Mouse (Mus musculus) heart, embryonic 15.5 days (tissue): ENCODE results near the gene Mtmr11. TPM values are rescaled to one million over a fixed set of nuclear protein-coding genes. Genes with fewer than 3 reads are reported as not detected.

Experiments
- ATAC-seq: fragments of 200-750 bp; cut with Nextera tagmentation; replicated peaks from 2 replicates; pipeline ENCODE4 v1.8.0; 2017; ENCODE audit warnings: low read depth, moderate TSS enrichment; ENCODE audit not compliant: insufficient number of reproducible peaks, insufficient read depth, low FRiP score
- H3K27ac ChIP-seq: fragments of 300-500 bp; sonication (generic); 2 replicates; pipeline ENCODE4 v1.5.1; 2015; ENCODE audit warnings: mild to moderate bottlenecking, inconsistent platforms
- H3K27me3 ChIP-seq: fragments of 300-500 bp; sonication (generic); 2 replicates; pipeline ENCODE4 v1.6.1; 2015; ENCODE audit warnings: inconsistent platforms
- H3K36me3 ChIP-seq: fragments of 300-500 bp; sonication (generic); 2 replicates; pipeline ENCODE4 v1.6.1; 2015; ENCODE audit warnings: mild to moderate bottlenecking, inconsistent platforms
- H3K4me1 ChIP-seq: fragments of 300-500 bp; sonication (generic); replicated peaks from 2 replicates; pipeline ENCODE4 v1.6.1; 2015; ENCODE audit warnings: inconsistent platforms
- H3K4me2 ChIP-seq: fragments of 300-500 bp; sonication (generic); 2 replicates; pipeline ENCODE4 v1.6.1; 2015; ENCODE audit warnings: inconsistent platforms, mild to moderate bottlenecking, moderate library complexity
- H3K4me3 ChIP-seq: fragments of 300-500 bp; sonication (generic); 2 replicates; pipeline ENCODE4 v1.5.1; 2015; ENCODE audit warnings: mild to moderate bottlenecking, inconsistent platforms
- H3K9ac ChIP-seq: fragments of 300-500 bp; sonication (generic); 2 replicates; pipeline ENCODE4 v1.6.1; 2015; ENCODE audit warnings: mild to moderate bottlenecking, inconsistent platforms
- H3K9me3 ChIP-seq: fragments of 300-500 bp; sonication (generic); replicated peaks from 2 replicates; pipeline ENCODE4 v1.6.1; 2016; ENCODE audit warnings: inconsistent platforms
- WGBS: fragments of 180-500 bp; shearing (Covaris S2); methylation state at CpG from one replicate; pipeline ENCODE4 v1.1.7; 2015; ENCODE audit warnings: mixed read lengths; 5-methylcytosine and 5-hydroxymethylcytosine counted together
- polyA plus RNA-seq: library from polyadenylated mRNA; unstranded; fragments of >200 nt; fragmentation: Nextera tagmentation; extraction: Ambion mirVana; gene quantifications from 2 replicates; pipeline ENCODE4 v1.2.1, GENCODE M21; 2015

Mtmr11 gene
- polyA plus RNA-seq, result 8.5 and 11.2 TPM in 2 replicates

DNA sequence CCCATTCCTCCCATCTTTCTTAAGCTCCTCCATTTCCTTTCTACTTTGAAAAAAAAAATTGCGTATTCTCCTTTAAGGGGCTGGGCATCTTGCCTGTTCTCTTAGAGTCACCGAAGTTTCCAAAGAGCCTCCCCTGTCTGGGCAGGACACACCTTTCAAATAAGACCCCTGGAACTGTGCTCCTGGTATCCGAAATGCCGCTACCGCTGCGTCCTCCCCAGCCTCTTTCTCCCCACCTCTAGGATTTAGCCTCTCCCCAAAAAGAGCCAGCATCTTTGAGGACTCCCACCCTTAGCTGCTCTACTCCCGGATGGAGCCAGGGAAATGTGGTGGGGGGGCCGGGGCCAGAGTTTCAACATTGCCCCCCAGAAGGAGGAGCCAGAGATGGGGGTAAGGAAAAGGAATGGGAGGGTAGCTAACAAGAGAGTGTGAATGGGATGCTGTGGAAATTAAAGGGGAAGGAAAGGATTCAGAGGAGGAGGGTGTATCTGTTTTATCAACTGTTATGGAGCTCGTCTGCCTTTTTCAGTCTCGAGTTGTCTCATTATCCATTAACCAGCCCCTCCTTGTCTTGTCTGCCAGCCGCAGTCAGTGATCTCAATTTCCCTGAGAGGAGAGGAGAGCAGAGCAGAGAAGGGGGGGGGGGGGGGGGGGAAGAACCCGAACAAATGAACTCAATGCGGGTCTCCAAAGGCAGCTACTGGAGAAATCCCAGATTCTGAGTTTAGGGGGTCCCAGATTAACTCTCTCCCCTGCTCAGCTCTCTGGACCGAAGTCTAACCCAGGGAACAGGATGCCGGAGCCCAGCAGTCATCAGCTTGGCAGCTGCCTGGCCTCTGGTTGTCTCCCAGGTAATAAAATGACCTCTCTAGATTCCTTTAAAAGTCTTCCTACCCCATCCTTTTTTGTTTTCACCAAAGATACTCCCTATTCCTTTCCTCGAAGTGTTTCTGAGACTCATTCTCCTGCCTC lies at the start of gene Mtmr11:
Gene Mtmr11, plus strand, starts transcription at position 136 of the 972 bp plus-strand sequence.
- H3K27ac ChIP-seq, result peak within 1 kb of the TSS; percentile 84
- no peaks in the 10 kb centered on the region for H3K36me3 ChIP-seq
- peak within 1 kb of the TSS; percentile 56 for H3K4me3 ChIP-seq
- 11% methylated on average over 15 of the region's 16 CpGs for WGBS
- no peaks in the 10 kb centered on the region for H3K27me3 ChIP-seq
- peaks cover 32% of the 10 kb centered on the region for H3K4me1 ChIP-seq
- ATAC-seq, result no peak; the same call in 1 of the 2 replicates
- H3K9ac ChIP-seq, result peak within 1 kb of the TSS; percentile 70
- H3K4me2 ChIP-seq, result peak within 1 kb of the TSS; percentile 95
- H3K9me3 ChIP-seq, result no peaks in the 10 kb centered on the region

- Histone ChIP-seq H3K4me1 (peaks cover 15% of the 10 kb centered on the region), H3K9ac (no peak overlapping the region), H3K4me2 (no peak overlapping the region), H3K36me3 (no peaks in the 10 kb centered on the region), H3K27me3 (no peaks in the 10 kb centered on the region), H3K27ac (no peak overlapping the region), H3K9me3 (no peaks in the 10 kb centered on the region), H3K4me3 (no peak overlapping the region)
- 37% methylated on average over 3 of the region's 3 CpGs for WGBS
- no peak for ATAC-seq
These were observed 48.6 kb upstream of the Mtmr11 start for GRCm38 (mm10) chr3:96113251-96113650.

DNA sequence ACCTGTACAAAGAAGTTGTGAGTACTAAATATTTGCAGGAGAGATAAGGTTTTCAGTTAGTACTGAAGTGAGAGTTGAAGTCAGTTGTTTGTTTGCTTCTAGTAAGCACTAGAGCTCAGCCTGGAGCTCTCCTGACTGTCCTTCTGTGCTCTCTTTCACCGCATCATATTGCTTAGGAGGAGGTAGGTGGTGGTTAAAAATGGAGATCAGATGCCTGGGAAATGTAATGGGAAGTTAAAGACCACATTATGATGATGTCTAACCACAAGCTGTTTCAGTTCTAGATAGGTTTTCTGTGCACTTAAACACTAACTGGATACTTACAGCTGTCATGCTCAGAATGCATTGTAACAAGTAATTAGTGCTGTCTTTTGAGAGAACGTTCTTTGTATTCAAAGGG lies 43.7 kb upstream of the Mtmr11 start:
- H3K36me3 ChIP-seq, result no peaks in the 10 kb centered on the region
- no peaks in the 10 kb centered on the region for H3K9me3 ChIP-seq
- H3K27ac ChIP-seq, result no peak overlapping the region
- no peak overlapping the region for H3K9ac ChIP-seq
- no peaks in the 10 kb centered on the region for H3K27me3 ChIP-seq
- H3K4me1 ChIP-seq, result peaks cover 10% of the 10 kb centered on the region
- no peak overlapping the region for H3K4me3 ChIP-seq
- H3K4me2 ChIP-seq, result no peak overlapping the region
- WGBS, result 66% methylated on average over 2 of the region's 2 CpGs
- ATAC-seq, result no peak

DNA sequence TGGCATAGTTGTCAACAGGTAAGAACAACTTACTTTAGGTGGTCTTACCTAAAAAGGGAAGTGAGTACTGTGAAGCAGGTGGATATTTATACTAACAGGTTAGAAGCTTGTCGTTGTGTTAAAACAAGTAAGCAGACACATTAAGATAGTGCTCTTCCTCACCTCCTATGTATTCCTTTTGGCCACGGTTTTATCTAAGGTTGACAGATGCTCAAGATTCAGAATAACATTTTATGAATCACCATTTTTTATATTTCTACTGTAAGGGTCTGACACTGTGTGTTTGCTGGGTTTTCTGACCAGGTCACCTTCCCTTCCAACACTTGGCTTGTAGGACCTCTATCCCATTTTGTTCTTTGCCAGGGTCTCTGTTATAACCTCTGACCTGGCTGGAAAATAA lies 43.1 kb upstream of the Mtmr11 start:
- H3K27me3 ChIP-seq, result no peaks in the 10 kb centered on the region
- H3K36me3 ChIP-seq, result no peaks in the 10 kb centered on the region
- no peak overlapping the region for H3K4me3 ChIP-seq
- H3K9ac ChIP-seq, result no peak overlapping the region
- ATAC-seq, result no peak
- H3K9me3 ChIP-seq, result no peaks in the 10 kb centered on the region
- WGBS, result 87% methylated on average over 2 of the region's 2 CpGs
- H3K27ac ChIP-seq, result no peak overlapping the region
- no peak overlapping the region for H3K4me2 ChIP-seq
- H3K4me1 ChIP-seq, result peaks cover 4% of the 10 kb centered on the region; the same call in 1 of the 2 replicates

- H3K27me3 ChIP-seq, result no peaks in the 10 kb centered on the region
- peaks cover 8% of the 10 kb centered on the region for H3K4me1 ChIP-seq
- no peak overlapping the region for H3K27ac ChIP-seq
- WGBS, result 81% methylated on average over 5 of the region's 5 CpGs
- H3K4me3 ChIP-seq, result no peak overlapping the region
- H3K9ac ChIP-seq, result no peak overlapping the region
- no peaks in the 10 kb centered on the region for H3K36me3 ChIP-seq
- no peak for ATAC-seq
- H3K9me3 ChIP-seq, result no peaks in the 10 kb centered on the region
- H3K4me2 ChIP-seq, result no peak overlapping the region
These were observed 37.6 kb upstream of the Mtmr11 start for GRCm38 (mm10) chr3:96124235-96124634.

DNA sequence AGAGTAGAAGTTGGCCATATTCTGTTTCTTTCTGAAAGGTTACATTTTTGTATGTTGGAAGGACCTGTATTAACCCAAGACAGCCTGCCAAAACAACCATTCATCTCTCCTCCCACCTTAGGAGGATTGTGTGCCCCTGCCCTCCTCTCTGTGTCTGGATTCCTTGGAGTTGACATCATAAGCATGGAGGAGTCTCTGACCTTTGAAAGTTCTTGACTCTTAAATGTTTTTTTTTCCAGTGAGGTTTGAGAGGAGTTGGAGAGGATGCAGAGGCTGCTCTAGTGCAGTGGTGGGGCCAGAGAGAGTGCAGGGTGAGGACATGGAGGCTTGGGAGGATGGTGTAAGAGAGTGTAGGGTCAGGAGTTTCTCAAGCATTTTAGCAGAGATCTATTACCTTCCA lies 33.7 kb upstream of the Mtmr11 start:
- Histone ChIP-seq H3K4me1 (peaks cover 22% of the 10 kb centered on the region), H3K27ac (peak overlapping the region; percentile 29; the same call in 1 of the 2 replicates), H3K9me3 (no peaks in the 10 kb centered on the region), H3K4me2 (no peak overlapping the region), H3K4me3 (no peak overlapping the region), H3K9ac (no peak overlapping the region), H3K27me3 (no peaks in the 10 kb centered on the region), H3K36me3 (no peaks in the 10 kb centered on the region)
- ATAC-seq, result no peak

DNA sequence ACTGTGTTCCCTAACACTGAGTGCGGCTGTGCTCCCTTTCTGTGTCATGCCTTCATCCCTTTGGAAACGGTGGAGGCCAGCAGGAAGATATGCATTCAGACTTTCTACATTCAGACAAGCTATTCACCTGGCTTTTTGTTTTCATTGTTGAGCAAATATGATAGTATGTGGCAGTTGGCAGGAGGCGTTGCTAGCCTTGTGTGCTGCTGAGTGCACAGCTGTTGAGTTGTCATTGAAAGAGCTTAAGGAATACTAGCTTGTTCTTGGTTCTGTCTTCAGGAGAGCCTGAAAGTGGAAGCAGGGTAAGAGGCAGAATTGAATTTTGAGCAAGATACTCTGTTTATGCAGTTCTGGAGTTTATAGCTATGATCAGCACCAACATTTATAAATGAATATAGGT lies 29.3 kb upstream of the Mtmr11 start:
- Histone ChIP-seq H3K36me3 (peaks cover 9% of the 10 kb centered on the region), H3K4me1 (peaks cover 36% of the 10 kb centered on the region), H3K27ac (no peak overlapping the region), H3K27me3 (no peaks in the 10 kb centered on the region), H3K4me3 (no peak overlapping the region), H3K4me2 (no peak overlapping the region), H3K9ac (no peak overlapping the region), H3K9me3 (no peaks in the 10 kb centered on the region)
- 71% methylated on average over 3 of the region's 3 CpGs for WGBS
- ATAC-seq, result no peak

DNA sequence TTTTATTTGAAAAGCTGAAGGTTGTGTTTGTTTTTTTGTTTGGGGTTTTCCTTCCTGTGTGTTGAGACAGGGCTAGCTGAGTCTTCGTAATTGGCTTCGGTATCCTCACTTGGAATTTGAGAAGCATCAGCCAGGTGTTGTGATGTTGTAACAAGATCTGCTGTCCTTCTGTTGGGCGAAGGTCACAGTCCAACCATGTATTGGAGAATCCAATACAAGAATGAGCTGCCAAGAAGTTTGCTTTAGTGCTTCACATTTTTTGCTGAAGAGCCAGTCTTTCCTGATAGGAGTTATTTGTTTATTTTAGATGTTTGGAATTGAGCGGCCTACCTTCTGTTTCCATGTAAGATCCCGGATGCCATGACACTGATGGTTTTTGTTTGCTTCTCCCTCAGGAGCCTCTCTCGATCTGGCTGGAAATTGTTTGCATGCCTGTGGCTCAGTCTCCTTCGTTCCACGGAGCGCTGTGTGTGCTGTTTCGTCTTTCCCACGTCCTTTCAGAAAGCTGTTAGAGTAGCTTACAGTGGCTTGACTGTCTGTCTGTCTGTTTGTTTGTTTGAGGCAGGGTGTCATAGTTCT lies 28.4 kb upstream of the Mtmr11 start:
- no peaks in the 10 kb centered on the region for H3K27me3 ChIP-seq
- no peak for ATAC-seq
- 53% methylated on average over 11 of the region's 11 CpGs for WGBS

GRCm38 (mm10) chr3:96135011-96135410 lies 26.8 kb upstream of the Mtmr11 start:
- peaks cover 21% of the 10 kb centered on the region for H3K36me3 ChIP-seq
- 45% methylated on average over 3 of the region's 3 CpGs for WGBS

More for the DNA sequence above, 28.4 kb upstream of the Mtmr11 start:
- Histone ChIP-seq H3K9me3 (no peaks in the 10 kb centered on the region), H3K4me2 (no peak overlapping the region), H3K36me3 (peaks cover 16% of the 10 kb centered on the region), H3K4me1 (peaks cover 33% of the 10 kb centered on the region), H3K27ac (0 out of 2 replicates have a peak overlapping the region, but pooled peaks have one; percentile 24), H3K4me3 (no peak overlapping the region), H3K9ac (no peak overlapping the region)

DNA sequence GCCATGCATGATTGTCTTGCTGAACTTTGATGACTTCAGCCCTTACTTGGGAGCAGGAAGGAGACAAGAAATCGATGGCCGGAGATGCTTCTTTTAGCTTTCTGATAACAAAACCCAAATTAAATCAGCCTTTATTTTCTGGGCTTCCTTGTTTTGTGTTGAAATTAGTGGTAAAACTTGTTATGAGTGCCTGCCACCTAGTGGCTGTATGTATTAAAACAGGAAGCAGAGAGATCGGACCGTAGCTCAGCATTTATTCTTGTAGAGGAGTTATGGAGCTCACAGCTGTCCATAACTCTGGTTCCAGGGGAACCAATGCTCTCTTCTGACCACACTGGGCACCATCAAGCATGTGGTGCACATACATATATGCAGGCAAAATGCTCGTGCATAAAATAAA lies 13.9 kb upstream of the Mtmr11 start:
- no peak for ATAC-seq
- 10% methylated on average over 5 of the region's 5 CpGs for WGBS

More at GRCm38 (mm10) chr3:96135011-96135410, 26.8 kb upstream of the Mtmr11 start:
- H3K4me2 ChIP-seq, result no peak overlapping the region
- no peaks in the 10 kb centered on the region for H3K9me3 ChIP-seq
- no peak overlapping the region for H3K4me3 ChIP-seq
- no peak overlapping the region for H3K27ac ChIP-seq
- H3K27me3 ChIP-seq, result no peaks in the 10 kb centered on the region
- ATAC-seq, result no peak
- H3K9ac ChIP-seq, result no peak overlapping the region
- peaks cover 21% of the 10 kb centered on the region for H3K4me1 ChIP-seq

DNA sequence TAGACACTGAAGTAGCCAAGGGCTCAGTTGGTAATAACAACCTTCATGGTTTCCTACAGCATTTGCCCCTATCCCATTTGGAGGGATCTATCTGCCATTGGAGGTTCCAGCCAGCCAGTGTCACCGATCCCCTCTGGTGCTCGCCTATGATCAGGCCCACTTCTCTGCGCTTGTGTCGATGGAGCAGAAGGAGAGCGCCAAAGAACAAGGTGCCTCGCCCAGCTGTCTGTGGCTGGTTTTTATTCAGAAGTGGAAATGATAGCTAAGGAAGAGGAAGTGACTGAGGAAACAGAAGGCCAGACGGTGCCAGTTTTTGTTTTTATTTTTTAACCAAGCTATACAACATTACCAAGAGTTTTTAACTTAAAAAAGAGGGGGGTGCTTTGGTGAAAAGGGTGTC lies 10.0 kb upstream of the Mtmr11 start:
- Histone ChIP-seq H3K27ac (no peak overlapping the region), H3K4me3 (no peak overlapping the region), H3K27me3 (no peaks in the 10 kb centered on the region), H3K36me3 (peaks cover 58% of the 10 kb centered on the region), H3K9ac (no peak overlapping the region), H3K4me2 (no peak overlapping the region), H3K9me3 (no peaks in the 10 kb centered on the region), H3K4me1 (0 out of 2 replicates have a peak, but pooled peaks cover 2% of the 10 kb centered on the region)
- ATAC-seq, result no peak
- 83% methylated on average over 7 of the region's 7 CpGs for WGBS

More for the DNA sequence above, 13.9 kb upstream of the Mtmr11 start:
- no peak overlapping the region for H3K9ac ChIP-seq
- peaks cover 48% of the 10 kb centered on the region for H3K36me3 ChIP-seq
- H3K27ac ChIP-seq, result no peak overlapping the region
- no peaks in the 10 kb centered on the region for H3K27me3 ChIP-seq
- 0 out of 2 replicates have a peak, but pooled peaks cover 2% of the 10 kb centered on the region for H3K4me1 ChIP-seq
- no peak overlapping the region for H3K4me3 ChIP-seq
- H3K4me2 ChIP-seq, result no peak overlapping the region
- H3K9me3 ChIP-seq, result no peaks in the 10 kb centered on the region
